Mouse (Mus musculus) kidney, postnatal 0 days (tissue): ENCODE measurements around the gene Exog. TPM values are rescaled to one million over a fixed set of nuclear protein-coding genes. Genes with fewer than 3 reads are reported as not detected.

Experiments used
- ATAC-seq: fragments of 200-750 bp; cut with Nextera tagmentation; replicated peaks from 2 replicates; pipeline ENCODE4 v1.8.0; 2017; ENCODE audit warnings: low read depth, moderate number of reproducible peaks, moderate TSS enrichment, moderate library complexity; ENCODE audit not compliant: low FRiP score
- DNase-seq: peaks from one replicate; pipeline ENCODE4 v3.0.0-alpha.2; 2016; ENCODE audit warnings: low spot score
- H3K27ac ChIP-seq: fragments of 300-500 bp; sonication (generic); 2 replicates; pipeline ENCODE4 v1.5.1; 2014; ENCODE audit warnings: mild to moderate bottlenecking
- H3K27me3 ChIP-seq: fragments of 300-500 bp; sonication (generic); 2 replicates; pipeline ENCODE4 v1.6.1; 2014; ENCODE audit warnings: low read length, mixed read lengths; ENCODE audit not compliant: insufficient read depth
- H3K36me3 ChIP-seq: fragments of 300-500 bp; sonication (generic); 2 replicates; pipeline ENCODE4 v1.6.1; 2014; ENCODE audit warnings: low read length, mixed read lengths; ENCODE audit not compliant: insufficient read depth
- H3K4me1 ChIP-seq: fragments of 300-500 bp; sonication (generic); replicated peaks from 2 replicates; pipeline ENCODE4 v1.6.1; 2014; ENCODE audit warnings: antibody characterized with exemption, low read length, mixed read lengths; ENCODE audit not compliant: insufficient read depth
- H3K4me2 ChIP-seq: fragments of 300-500 bp; sonication (generic); 2 replicates; pipeline ENCODE4 v1.6.1; 2014; ENCODE audit warnings: mild to moderate bottlenecking, low read length, moderate library complexity, mixed read lengths
- H3K4me3 ChIP-seq: fragments of 300-500 bp; sonication (generic); replicated peaks from 2 replicates; pipeline ENCODE4 v1.5.1; 2014; ENCODE audit warnings: low read depth, low read length
- H3K9ac ChIP-seq: fragments of 300-500 bp; sonication (generic); 2 replicates; pipeline ENCODE4 v1.6.1; 2014; ENCODE audit warnings: low read depth, low read length
- H3K9me3 ChIP-seq: fragments of 300-500 bp; sonication (generic); replicated peaks from 2 replicates; pipeline ENCODE4 v1.6.1; 2016; ENCODE audit warnings: low read length, inconsistent platforms, mixed read lengths
- CTCF ChIP-seq: IDR thresholded peaks from 2 replicates; pipeline ENCODE4 v1.5.1; 2016; ENCODE audit warnings: antibody characterized with exemption, low read depth, mild to moderate bottlenecking, moderate library complexity
- WGBS: fragments of 180-500 bp; shearing (Covaris S2); extraction: QIAGEN DNeasy Blood & Tissue Kit; methylation state at CpG from one replicate; pipeline ENCODE4 v1.1.7; 2014; 5-methylcytosine and 5-hydroxymethylcytosine counted together
- polyA plus RNA-seq: library from polyadenylated mRNA; unstranded; fragments of >200 nt; fragmentation: Nextera tagmentation; extraction: Ambion mirVana; gene quantifications from 2 replicates; pipeline ENCODE4 v1.2.1, GENCODE M21; 2015

Exog gene
- polyA plus RNA-seq, 1 experiment from 2014 or later = 11.2 TPM

DNA sequence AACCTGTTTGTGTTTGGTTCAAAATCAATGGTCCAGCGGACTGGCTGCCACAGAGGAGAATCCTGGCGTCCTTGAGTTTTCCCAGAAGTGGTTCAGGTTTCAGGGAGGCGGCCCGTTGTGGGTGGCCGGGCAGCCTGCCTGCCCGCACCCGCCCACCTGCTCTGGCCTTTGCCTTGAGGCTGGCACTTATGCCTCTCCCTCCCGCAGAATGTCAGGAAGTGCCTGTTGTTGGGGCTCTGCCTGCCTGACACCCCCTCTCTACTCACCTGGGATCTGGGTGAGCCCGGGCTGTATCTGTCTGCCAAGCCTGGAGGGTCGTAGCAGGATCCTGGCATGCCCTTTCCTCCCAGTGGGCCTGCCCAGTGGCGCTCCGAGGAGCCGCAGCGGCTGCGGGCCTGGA lies 36.9 kb upstream of the Exog start:
- WGBS = 40% methylated on average over 15 of the region's 15 CpGs
- Histone ChIP-seq H3K4me2 (peak overlapping the region; percentile 39), H3K9ac (no peak overlapping the region), H3K4me1 (peaks cover 29% of the 10 kb centered on the region), H3K27ac (peak overlapping the region; percentile 72), H3K36me3 (0 out of 2 replicates have a peak, but pooled peaks cover 6% of the 10 kb centered on the region), H3K4me3 (no peak overlapping the region), H3K9me3 (peaks cover 7% of the 10 kb centered on the region; the same call in 1 of the 2 replicates), H3K27me3 (no peaks in the 10 kb centered on the region)
- no peak for TF ChIP-seq CTCF
- peak; percentile 86 for DNase-seq
- peak; percentile 50 for ATAC-seq

DNA sequence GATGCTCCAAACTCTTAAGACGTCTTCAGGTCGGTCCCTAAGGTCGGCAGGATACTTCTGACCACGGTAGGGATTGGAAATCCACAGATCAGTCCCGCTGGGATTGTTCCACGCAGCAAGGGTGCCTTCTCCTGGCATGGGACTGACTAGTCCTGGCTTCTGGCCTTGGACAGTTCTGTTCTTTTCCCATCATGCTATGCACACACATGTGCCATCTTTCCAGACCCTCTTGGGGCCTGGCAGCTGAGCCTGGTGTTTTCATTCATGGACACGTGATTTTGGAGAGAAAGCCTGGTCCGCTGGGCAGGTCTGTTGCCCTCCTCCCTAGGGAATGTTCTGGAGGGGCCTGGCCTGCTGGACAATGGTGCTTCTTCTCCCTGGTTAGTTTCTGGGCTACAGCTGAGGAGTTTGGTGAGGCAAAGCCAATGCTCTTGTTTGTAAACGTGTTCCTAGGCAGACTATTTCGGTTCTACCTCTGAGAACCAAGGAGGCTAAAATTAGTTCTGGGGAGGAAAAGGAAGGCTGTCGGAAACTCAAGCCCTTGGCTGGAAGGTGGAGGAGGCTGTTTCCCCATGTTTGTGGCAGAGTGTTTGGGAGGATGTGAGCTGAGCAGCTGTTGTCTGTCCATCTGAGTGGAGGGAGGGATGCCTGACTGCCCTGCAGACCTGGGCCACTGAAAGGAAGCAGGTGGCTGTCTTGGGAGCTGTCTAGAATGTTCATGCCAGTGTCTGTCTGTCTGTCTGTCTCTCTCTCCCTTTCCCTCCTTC lies 35.7 kb upstream of the Exog start:
- Histone ChIP-seq H3K9me3 (peaks cover 12% of the 10 kb centered on the region; the same call in 1 of the 2 replicates), H3K27me3 (no peaks in the 10 kb centered on the region), H3K27ac (peak overlapping the region; percentile 72), H3K4me1 (peaks cover 29% of the 10 kb centered on the region), H3K36me3 (0 out of 2 replicates have a peak, but pooled peaks cover 6% of the 10 kb centered on the region), H3K4me3 (no peak overlapping the region), H3K4me2 (peak overlapping the region; percentile 16; the same call in 1 of the 2 replicates), H3K9ac (no peak overlapping the region; the same call in 1 of the 2 replicates)
- TF ChIP-seq CTCF = no peak
- ATAC-seq (0 out of 2 replicates have a peak, but pooled peaks have one; percentile 38), DNase-seq (peak; percentile 62)
- 46% methylated on average over 11 of the region's 11 CpGs for WGBS

DNA sequence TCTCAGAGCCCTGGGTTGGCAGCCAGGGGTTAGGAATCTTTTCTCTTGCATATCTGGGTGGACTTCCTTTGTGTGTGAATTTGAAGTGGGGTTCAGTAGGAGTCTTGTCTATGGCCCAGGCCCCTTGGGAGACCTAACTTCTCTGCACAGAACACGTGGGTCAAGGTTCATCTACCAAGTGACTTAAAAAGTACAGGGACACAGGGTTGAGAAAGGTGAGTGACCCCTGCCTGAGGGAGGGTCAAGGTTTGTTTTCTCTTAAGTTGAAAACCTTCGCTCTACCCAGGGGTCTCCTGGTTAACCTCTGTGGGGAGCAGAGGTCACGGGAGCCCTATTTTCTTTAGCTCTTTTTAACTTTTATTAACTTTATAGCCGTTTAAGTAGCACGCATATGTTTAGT lies 34.9 kb upstream of the Exog start:
- no peaks in the 10 kb centered on the region for H3K27me3 ChIP-seq
- ATAC-seq (no peak), DNase-seq (no peak)
- H3K9me3 ChIP-seq = peaks cover 12% of the 10 kb centered on the region; the same call in 1 of the 2 replicates
- no peak for TF ChIP-seq CTCF
- H3K4me1 ChIP-seq = peaks cover 29% of the 10 kb centered on the region
- H3K4me2 ChIP-seq = peak overlapping the region; percentile 16; the same call in 1 of the 2 replicates
- no peak overlapping the region for H3K4me3 ChIP-seq
- H3K9ac ChIP-seq = no peak overlapping the region
- 0 out of 2 replicates have a peak, but pooled peaks cover 6% of the 10 kb centered on the region for H3K36me3 ChIP-seq
- 29% methylated on average over 5 of the region's 5 CpGs for WGBS
- peak overlapping the region; percentile 72 for H3K27ac ChIP-seq

DNA sequence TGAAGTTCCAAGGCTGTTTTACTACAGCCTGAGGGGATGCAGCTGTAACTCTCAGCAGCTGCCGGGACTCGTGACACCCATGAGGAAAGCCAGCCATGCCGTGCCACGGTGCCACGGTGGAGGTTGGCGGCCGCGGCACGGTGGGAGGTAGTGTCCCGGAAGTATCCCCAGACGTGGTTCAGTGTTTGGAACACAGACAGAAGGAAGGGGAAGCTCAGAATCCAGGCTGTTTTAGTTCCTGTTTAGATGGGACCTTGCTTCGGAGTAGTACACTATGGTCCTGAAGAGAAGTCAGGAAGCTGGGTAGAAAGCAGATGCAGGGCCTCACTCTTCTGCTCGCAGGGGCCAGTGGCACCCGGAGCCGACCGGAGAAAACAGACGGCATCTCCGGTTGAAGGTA lies 26.7 kb upstream of the Exog start:
- 0 out of 2 replicates have a peak, but pooled peaks have one; percentile 43 for ATAC-seq
- no peak for TF ChIP-seq CTCF
- H3K36me3 ChIP-seq = no peaks in the 10 kb centered on the region
- no peak overlapping the region for H3K4me3 ChIP-seq
- H3K4me2 ChIP-seq = no peak overlapping the region
- H3K27me3 ChIP-seq = no peaks in the 10 kb centered on the region
- peaks cover 4% of the 10 kb centered on the region; the same call in 1 of the 2 replicates for H3K9me3 ChIP-seq
- peak overlapping the region; percentile 57 for H3K27ac ChIP-seq
- DNase-seq = no peak
- no peaks in the 10 kb centered on the region for H3K4me1 ChIP-seq
- H3K9ac ChIP-seq = 0 out of 2 replicates have a peak overlapping the region, but pooled peaks have one; percentile 31
- 54% methylated on average over 18 of the region's 18 CpGs for WGBS

DNA sequence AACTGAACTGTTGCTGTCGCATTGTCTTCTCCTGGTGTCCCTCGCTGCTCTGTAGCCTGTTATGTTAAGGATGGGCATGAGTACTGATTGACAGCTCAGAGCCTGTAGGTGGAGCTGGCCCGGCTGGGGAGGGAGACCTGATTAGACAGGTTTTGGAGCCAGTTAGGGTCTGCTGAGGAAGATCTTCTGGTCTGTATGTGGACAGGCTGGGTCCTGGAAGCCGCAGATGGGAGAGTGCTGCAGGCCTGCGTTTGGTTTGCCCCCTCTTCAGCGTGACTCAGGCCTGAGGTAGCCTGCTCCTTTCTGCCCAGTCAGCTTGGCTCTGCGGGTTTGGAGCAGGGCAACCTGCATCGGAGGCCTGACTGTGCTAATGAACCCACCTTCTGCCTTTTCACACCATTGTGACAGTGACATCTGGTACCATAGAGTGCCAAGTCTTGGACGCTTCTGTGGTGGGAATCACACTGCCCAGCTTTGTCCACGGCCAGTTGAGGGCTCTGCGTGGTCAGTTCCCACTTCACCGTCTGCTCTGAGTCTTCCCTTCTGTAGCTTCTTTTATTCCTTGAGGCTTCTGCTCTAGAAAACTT lies 24.8 kb upstream of the Exog start:
- ATAC-seq = no peak
- H3K4me2 ChIP-seq = no peak overlapping the region

More for the DNA sequence above, 24.8 kb upstream of the Exog start:
- Histone ChIP-seq H3K9me3 (no peaks in the 10 kb centered on the region), H3K4me1 (peaks cover 7% of the 10 kb centered on the region; the same call in 1 of the 2 replicates), H3K27me3 (no peaks in the 10 kb centered on the region), H3K4me3 (no peak overlapping the region), H3K36me3 (no peaks in the 10 kb centered on the region), H3K9ac (no peak overlapping the region), H3K27ac (no peak overlapping the region)
- WGBS = 70% methylated on average over 12 of the region's 12 CpGs
- no peak for TF ChIP-seq CTCF
- DNase-seq = no peak
